Mouse (Mus musculus) urinary bladder, postnatal 4 days (tissue): Measurements from ENCODE around the gene Ahcyl2.

ENCODE experiments used
- DNase-seq, 2 experiments: peaks; one replicate each; pipeline ENCODE4 v3.0.0; 2021 to 2022; ENCODE audit warnings: low spot score in 2 of 2

Ahcyl2 gene

GRCm38 (mm10) chr6:29851873-29852272 lies 84.1 kb downstream of the Ahcyl2 start:
- no peak for DNase-seq

- DNase-seq: peak; percentile 70 to 75
Observed at GRCm38 (mm10) chr6:29853213-29853899, 85.5 kb downstream of the Ahcyl2 start.

GRCm38 (mm10) chr6:29853900-29854390 lies 86.1 kb downstream of the Ahcyl2 start:
- DNase-seq: no peak

- no peak for DNase-seq
Observed at GRCm38 (mm10) chr6:29858619-29859018, 90.8 kb downstream of the Ahcyl2 start.

- DNase-seq: no peak
Observed at GRCm38 (mm10) chr6:29859344-29859743, 91.5 kb downstream of the Ahcyl2 start.

- no peak for DNase-seq
Observed at GRCm38 (mm10) chr6:29860238-29860637, 92.4 kb downstream of the Ahcyl2 start.

- DNase-seq: no peak
Observed at GRCm38 (mm10) chr6:29864926-29865325, 97.1 kb downstream of the Ahcyl2 start.

GRCm38 (mm10) chr6:29866935-29867724 lies 99.3 kb downstream of the Ahcyl2 start:
- DNase-seq: no peak

- DNase-seq: no peak
Observed at GRCm38 (mm10) chr6:29868341-29868895, 100.6 kb downstream of the Ahcyl2 start.

GRCm38 (mm10) chr6:29873654-29874053 lies 105.8 kb downstream of the Ahcyl2 start:
- no peak for DNase-seq

GRCm38 (mm10) chr6:29875576-29875975 lies 107.8 kb downstream of the Ahcyl2 start:
- DNase-seq: no peak

GRCm38 (mm10) chr6:29876782-29877181 lies 109.0 kb downstream of the Ahcyl2 start:
- DNase-seq: no peak

GRCm38 (mm10) chr6:29879579-29879978 lies 111.8 kb downstream of the Ahcyl2 start:
- DNase-seq: no peak

GRCm38 (mm10) chr6:29880796-29881195 lies 113.0 kb downstream of the Ahcyl2 start:
- DNase-seq: no peak

GRCm38 (mm10) chr6:29881936-29882335 lies 114.1 kb downstream of the Ahcyl2 start:
- DNase-seq: no peak

- no peak for DNase-seq
Observed at GRCm38 (mm10) chr6:29882870-29883269, 115.1 kb downstream of the Ahcyl2 start.

GRCm38 (mm10) chr6:29891151-29891550 lies 123.3 kb downstream of the Ahcyl2 start:
- no peak for DNase-seq

- no peak for DNase-seq
Observed at GRCm38 (mm10) chr6:29896976-29897375, 129.2 kb downstream of the Ahcyl2 start.

- no peak for DNase-seq
Observed at GRCm38 (mm10) chr6:29901450-29901849, 133.6 kb downstream of the Ahcyl2 start.

- no peak for DNase-seq
Observed at GRCm38 (mm10) chr6:29902256-29902655, 134.4 kb downstream of the Ahcyl2 start.

- DNase-seq: no peak
Observed at GRCm38 (mm10) chr6:29903343-29903914, 135.6 kb downstream of the Ahcyl2 start.

- DNase-seq: no peak
Observed at GRCm38 (mm10) chr6:29904281-29904680, 136.5 kb downstream of the Ahcyl2 start.
